Mouse (Mus musculus): ENCODE data around the gene Rspo4. TPM values are rescaled to one million over a fixed set of nuclear protein-coding genes. Genes with fewer than 3 reads are reported as not detected.

Gene Rspo4
- not detected in 2 replicates for polyA plus RNA-seq (2012; rRNA removed)

- no peak for DNase-seq (ENCODE audit: low spot score)
Observed at GRCm38 (mm10) chr2:151842648-151843226, at the start of gene Rspo4. Gene Rspo4, plus strand, starts transcription at chr2:151842927.

- DNase-seq (ENCODE audit: low spot score) = no peak
Observed at GRCm38 (mm10) chr2:151815586-151815985, 27.1 kb upstream of the Rspo4 start.

GRCm38 (mm10) chr2:151862257-151862810, 19.6 kb downstream of the Rspo4 start:
- DNase-seq (ENCODE audit: low spot score) = no peak

- no peak for DNase-seq (ENCODE audit: low spot score)
Observed at GRCm38 (mm10) chr2:151864941-151865340, 22.2 kb downstream of the Rspo4 start.

- DNase-seq (ENCODE audit: low spot score) = no peak
Observed at GRCm38 (mm10) chr2:151866487-151866886, 23.8 kb downstream of the Rspo4 start.

- DNase-seq (ENCODE audit: low spot score) = no peak
Observed at GRCm38 (mm10) chr2:151868196-151868595, 25.5 kb downstream of the Rspo4 start.

GRCm38 (mm10) chr2:151874551-151874950, 31.8 kb downstream of the Rspo4 start:
- no peak for DNase-seq (ENCODE audit: low spot score)

GRCm38 (mm10) chr2:151876012-151876485, 33.3 kb downstream of the Rspo4 start:
- DNase-seq (ENCODE audit: low spot score) = no peak

- DNase-seq (ENCODE audit: low spot score) = no peak
Observed at GRCm38 (mm10) chr2:151878645-151879044, 35.9 kb downstream of the Rspo4 start.

GRCm38 (mm10) chr2:151879760-151880159, 37.0 kb downstream of the Rspo4 start:
- no peak for DNase-seq (ENCODE audit: low spot score)

- no peak for DNase-seq (ENCODE audit: low spot score)
Observed at GRCm38 (mm10) chr2:151891031-151891430, 48.3 kb downstream of the Rspo4 start.

GRCm38 (mm10) chr2:151893122-151893774, 50.5 kb downstream of the Rspo4 start:
- no peak for DNase-seq (ENCODE audit: low spot score)

GRCm38 (mm10) chr2:151894209-151894980, 51.7 kb downstream of the Rspo4 start:
- DNase-seq (ENCODE audit: low spot score) = no peak

- no peak for DNase-seq (ENCODE audit: low spot score)
Observed at GRCm38 (mm10) chr2:151895911-151896310, 53.2 kb downstream of the Rspo4 start.

GRCm38 (mm10) chr2:151898106-151898505, 55.4 kb downstream of the Rspo4 start:
- DNase-seq (ENCODE audit: low spot score) = no peak

- DNase-seq (ENCODE audit: low spot score) = no peak
Observed at GRCm38 (mm10) chr2:151900845-151901244, 58.1 kb downstream of the Rspo4 start.

GRCm38 (mm10) chr2:151903267-151903666, 60.5 kb downstream of the Rspo4 start:
- no peak for DNase-seq (ENCODE audit: low spot score)

GRCm38 (mm10) chr2:151903933-151904332, 61.2 kb downstream of the Rspo4 start:
- no peak for DNase-seq (ENCODE audit: low spot score)

- no peak for DNase-seq (ENCODE audit: low spot score)
Observed at GRCm38 (mm10) chr2:151904636-151905035, 61.9 kb downstream of the Rspo4 start.

GRCm38 (mm10) chr2:151907020-151907419, 64.3 kb downstream of the Rspo4 start:
- DNase-seq (ENCODE audit: low spot score) = no peak

GRCm38 (mm10) chr2:151909386-151909785, 66.7 kb downstream of the Rspo4 start:
- DNase-seq (ENCODE audit: low spot score) = no peak

- DNase-seq (ENCODE audit: low spot score) = no peak
Observed at GRCm38 (mm10) chr2:151910498-151910897, 67.8 kb downstream of the Rspo4 start.
